ENCODE assay signal across 7 mouse cellular contexts in genomic region chr17:33032376-33032775, GRCm38 (mm10). TPM values are rescaled to one million over a fixed set of nuclear protein-coding genes. Genes with fewer than 3 reads are reported as not detected.
DNase-seq lines count a peak whose midpoint lies in the region; ATAC-seq and TF ChIP-seq lines count a peak whose summit lies in the region.

No protein-coding gene starts in this region.

- H3K36me3 ChIP-seq in neural tube, embryonic 11.5 days (ENCODE audit: control insufficient read depth, insufficient read depth, low read length): no peaks in the 10 kb centered on the region
- peaks cover 3% of the 10 kb centered on the region; the same call in 1 of the 2 replicates for H3K36me3 ChIP-seq in embryonic facial prominence, embryonic 15.5 days
- H3K36me3 ChIP-seq in limb, embryonic 14.5 days (ENCODE audit: control insufficient read depth, insufficient read depth, low read length): no peaks in the 10 kb centered on the region

- no peaks in the 10 kb centered on the region for H3K27me3 ChIP-seq in neural tube, embryonic 11.5 days (ENCODE audit: control insufficient read depth, insufficient read depth, low read length)
- no peaks in the 10 kb centered on the region for H3K27me3 ChIP-seq in embryonic facial prominence, embryonic 15.5 days
- H3K27me3 ChIP-seq in limb, embryonic 14.5 days (ENCODE audit: control insufficient read depth, insufficient read depth, low read length): no peaks in the 10 kb centered on the region

- ATAC-seq in neural tube, embryonic 11.5 days (ENCODE audit: insufficient read depth, low FRiP score, low TSS enrichment): no peak
- ATAC-seq in embryonic facial prominence, embryonic 15.5 days (ENCODE audit: insufficient number of reproducible peaks, low FRiP score, low TSS enrichment, low read depth): no peak
- no peak for ATAC-seq in limb, embryonic 14.5 days (ENCODE audit: low FRiP score, low read depth)

- 17% methylated on average over 10 of the region's 10 CpGs for WGBS in neural tube, embryonic 11.5 days
- WGBS in embryonic facial prominence, embryonic 15.5 days: 9% methylated on average over 10 of the region's 10 CpGs
- WGBS in limb, embryonic 14.5 days: 5% methylated on average over 10 of the region's 10 CpGs

- DNase-seq in neural tube, embryonic 11.5 days (ENCODE audit: low spot score): no peak
- no peak for DNase-seq in neural tube, embryonic 10.5 days (ENCODE audit: extremely low spot score, low spot score)
- peak; percentile 11 for DNase-seq in limb, embryonic 14.5 days (ENCODE audit: low spot score)
- peak; percentile 11 for DNase-seq in retina, embryonic 14.5 days (ENCODE audit: low spot score)
- no peak for DNase-seq in right cerebral cortex, postnatal 25 days
- DNase-seq in frontal cortex, postnatal 36 days (ENCODE audit: low spot score in 2 of 2): no peak

- no peak overlapping the region for H3K27ac ChIP-seq in neural tube, embryonic 11.5 days (ENCODE audit: low read depth, low read length)
- no peak overlapping the region for H3K27ac ChIP-seq in embryonic facial prominence, embryonic 15.5 days (replicated peaks)
- no peak overlapping the region for H3K27ac ChIP-seq in limb, embryonic 14.5 days (replicated peaks; ENCODE audit: low read depth, low read length)

- H3K4me2 ChIP-seq in neural tube, embryonic 11.5 days (ENCODE audit: low read depth): peak overlapping the region; percentile 49
- H3K4me2 ChIP-seq in embryonic facial prominence, embryonic 15.5 days (replicated peaks): peak overlapping the region; percentile 53
- H3K4me2 ChIP-seq in limb, embryonic 14.5 days (replicated peaks; ENCODE audit: low read depth, low read length, severe bottlenecking): peak overlapping the region; percentile 44

- H3K9me3 ChIP-seq in neural tube, embryonic 11.5 days (ENCODE audit: control insufficient read depth, low read length): no peaks in the 10 kb centered on the region
- peaks cover 4% of the 10 kb centered on the region for H3K9me3 ChIP-seq in embryonic facial prominence, embryonic 15.5 days (replicated peaks)
- H3K9me3 ChIP-seq in limb, embryonic 14.5 days (ENCODE audit: control insufficient read depth, low read length): peaks cover 2% of the 10 kb centered on the region

- H3K9ac ChIP-seq in neural tube, embryonic 11.5 days (ENCODE audit: low read length): peak overlapping the region; percentile 79
- no peak overlapping the region; the same call in 1 of the 2 replicates for H3K9ac ChIP-seq in embryonic facial prominence, embryonic 15.5 days
- H3K9ac ChIP-seq in limb, embryonic 14.5 days (ENCODE audit: low read depth, low read length, severe bottlenecking): peak overlapping the region; percentile 68

- peak overlapping the region; percentile 79 for H3K4me3 ChIP-seq in neural tube, embryonic 11.5 days (ENCODE audit: low read depth, low read length)
- peak overlapping the region; percentile 87 for H3K4me3 ChIP-seq in embryonic facial prominence, embryonic 15.5 days (replicated peaks)
- H3K4me3 ChIP-seq in limb, embryonic 14.5 days (replicated peaks; ENCODE audit: low read length): peak overlapping the region; percentile 64

- TF ChIP-seq POLR2A in limb, embryonic 14.5 days (IDR thresholded peaks at IDR 0.05; ENCODE audit: borderline replicate concordance, extremely low read depth, insufficient read depth, insufficient read length): no peak

- peaks cover 2% of the 10 kb centered on the region; the same call in 1 of the 2 replicates for H3K4me1 ChIP-seq in neural tube, embryonic 11.5 days (ENCODE audit: control insufficient read depth, insufficient read depth, low read length)
- H3K4me1 ChIP-seq in embryonic facial prominence, embryonic 15.5 days: 0 out of 2 replicates have a peak, but pooled peaks cover 3% of the 10 kb centered on the region
- no peaks in the 10 kb centered on the region for H3K4me1 ChIP-seq in limb, embryonic 14.5 days (ENCODE audit: control insufficient read depth, insufficient read depth, low read length)

RNA-seq across cellular contexts. Expression of gene Zfp763, which starts 0.8 kb away (rescaled TPM):
- 22.9 and 25.9 TPM in 2 replicates for polyA plus RNA-seq in neural tube, embryonic 11.5 days (2014; fragmentation: Nextera tagmentation; extraction: Ambion mirVana)
- 13.7 and 13.9 TPM in 2 replicates for polyA plus RNA-seq in embryonic facial prominence, embryonic 15.5 days (2015; fragmentation: Nextera tagmentation; extraction: Ambion mirVana)
- 5.5 and 7.6 TPM in 2 replicates for polyA plus RNA-seq in limb, embryonic 14.5 days (2012; rRNA removed)
- 13.0 and 15.1 TPM in 2 replicates for polyA plus RNA-seq in limb, embryonic 14.5 days (2014; fragmentation: Nextera tagmentation; extraction: Ambion mirVana)

RNA-seq across cellular contexts. Expression of gene 4921501E09Rik, which starts 35.5 kb away (rescaled TPM):
- polyA plus RNA-seq in neural tube, embryonic 11.5 days (2014; fragmentation: Nextera tagmentation; extraction: Ambion mirVana): not detected in 2 replicates
- polyA plus RNA-seq in embryonic facial prominence, embryonic 15.5 days (2015; fragmentation: Nextera tagmentation; extraction: Ambion mirVana): not detected in 2 replicates
- not detected in 2 replicates for polyA plus RNA-seq in limb, embryonic 14.5 days (2012; rRNA removed)
- polyA plus RNA-seq in limb, embryonic 14.5 days (2014; fragmentation: Nextera tagmentation; extraction: Ambion mirVana): not detected in 2 replicates

RNA-seq across cellular contexts. Expression of gene Zfp952, which starts 39.4 kb away (rescaled TPM):
- 16.8 and 18.6 TPM in 2 replicates for polyA plus RNA-seq in neural tube, embryonic 11.5 days (2014; fragmentation: Nextera tagmentation; extraction: Ambion mirVana)
- 11.7 and 13.7 TPM in 2 replicates for polyA plus RNA-seq in embryonic facial prominence, embryonic 15.5 days (2015; fragmentation: Nextera tagmentation; extraction: Ambion mirVana)
- polyA plus RNA-seq in limb, embryonic 14.5 days (2012; rRNA removed): 9.3 and 10.3 TPM in 2 replicates
- polyA plus RNA-seq in limb, embryonic 14.5 days (2014; fragmentation: Nextera tagmentation; extraction: Ambion mirVana): 10.7 and 13.3 TPM in 2 replicates

RNA-seq across cellular contexts. Expression of gene Zfp563, which starts 56.7 kb away (rescaled TPM):
- polyA plus RNA-seq in neural tube, embryonic 11.5 days (2014; fragmentation: Nextera tagmentation; extraction: Ambion mirVana): 10.7 and 11.9 TPM in 2 replicates
- 9.4 TPM in 2 replicates for polyA plus RNA-seq in embryonic facial prominence, embryonic 15.5 days (2015; fragmentation: Nextera tagmentation; extraction: Ambion mirVana)
- 4.8 and 6.0 TPM in 2 replicates for polyA plus RNA-seq in limb, embryonic 14.5 days (2012; rRNA removed)
- polyA plus RNA-seq in limb, embryonic 14.5 days (2014; fragmentation: Nextera tagmentation; extraction: Ambion mirVana): 9.8 and 10.5 TPM in 2 replicates

Comparison
In these comparisons a context has a peak if more than half of its experiments do, and no peak if none do; other contexts are left out.
1. DNase-seq: peak in limb, embryonic 14.5 days (single experiment) and retina, embryonic 14.5 days (single experiment); none in neural tube, embryonic 11.5 days (single experiment), neural tube, embryonic 10.5 days (single experiment), right cerebral cortex, postnatal 25 days (single experiment) and frontal cortex, postnatal 36 days (0 of 2).
2. Peak in every context shown above with its lines, with median percentiles within 50 percentile points of each other: H3K4me2 ChIP-seq and H3K4me3 ChIP-seq.